Mouse (Mus musculus) lung, postnatal 0 days (tissue): ENCODE data around the gene Aco2.

Experiments
- CTCF ChIP-seq: IDR thresholded peaks from 2 replicates; pipeline ENCODE4 v1.5.1; 2016; ENCODE audit warnings: antibody characterized with exemption, mild to moderate bottlenecking
- EP300 ChIP-seq: IDR thresholded peaks from 2 replicates; pipeline ENCODE4 v1.6.1; 2016; ENCODE audit warnings: antibody characterized with exemption, mild to moderate bottlenecking, control low read depth

GRCm38 (mm10) chr15:81954716-81955115, 82.6 kb downstream of the Aco2 start:
- TF ChIP-seq CTCF (no peak), EP300 (no peak)
